Mouse (Mus musculus) layer of hippocampus, postnatal 14 days (tissue): ENCODE measurements around the gene Tjp1. TPM values are rescaled to one million over a fixed set of nuclear protein-coding genes. Genes with fewer than 3 reads are reported as not detected.

Experiments
- DNase-seq, 2 experiments: peaks; one replicate each; pipeline ENCODE4 v3.0.0; 2021 to 2022; ENCODE audit warnings: low spot score in 2 of 2, mixed read lengths in 1 of 2
- total RNA-seq, 2 experiments: library from RNA; stranded (reverse); gene quantifications; 2 replicates each; pipeline ENCODE4 v1.2.3; 2021

The Tjp1 gene
- total RNA-seq, 2 experiments from 2014 or later: 126 to 134 TPM

DNA sequence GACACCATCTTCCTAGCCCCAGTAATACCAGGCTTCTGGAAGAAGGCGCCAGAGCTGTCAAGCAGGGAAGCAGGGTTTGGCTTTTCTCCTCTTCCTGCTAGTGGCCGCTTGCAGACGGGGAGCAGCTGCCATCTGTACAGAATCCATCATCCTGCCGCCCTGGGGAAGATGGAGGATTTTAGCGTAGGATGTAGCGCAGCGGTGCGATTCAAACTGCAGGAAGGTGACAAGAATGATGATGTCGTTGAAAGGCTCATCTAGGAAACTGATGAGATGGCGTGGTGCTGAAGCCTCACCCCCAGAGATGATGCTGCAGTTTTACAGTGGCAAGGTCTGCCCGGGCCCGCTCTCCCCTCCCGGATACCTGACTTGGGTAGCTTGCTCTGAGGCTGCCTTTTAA lies 248.3 kb downstream of the Tjp1 start:
- no peak for DNase-seq

DNA sequence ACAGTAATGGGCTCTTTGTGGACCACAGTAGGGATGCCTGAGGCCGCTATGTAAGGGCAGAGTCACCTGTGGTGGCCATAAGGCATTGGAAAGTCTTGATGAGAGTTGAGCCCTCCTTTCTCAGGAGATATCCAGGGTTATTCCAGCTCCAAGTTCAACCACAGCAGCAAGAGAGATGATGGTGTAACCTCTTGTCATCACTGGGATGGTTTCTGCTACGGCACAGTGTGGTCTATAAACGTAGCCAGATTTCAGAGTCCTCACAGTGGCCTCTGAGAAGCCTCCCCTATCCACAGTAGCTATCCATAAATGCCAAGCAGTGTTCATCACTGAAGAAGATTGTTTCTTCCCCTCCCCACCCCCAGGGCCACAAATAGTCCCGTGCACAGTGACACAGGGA lies 251.8 kb downstream of the Tjp1 start:
- no peak for DNase-seq

- no peak for DNase-seq
Observed at GRCm38 (mm10) chr7:65274216-65274615, 253.4 kb downstream of the Tjp1 start.

- DNase-seq: no peak
Observed at GRCm38 (mm10) chr7:65249656-65250055, 277.9 kb downstream of the Tjp1 start.

Other genes with a start within 250 kb of the Tjp1 start
- 10 to 100 TPM; 37.4 to 39.6 TPM for gene Tarsl2, start 117.1 kb upstream of the Tjp1 start, total RNA-seq
- 10 to 100 TPM; 32.7 to 38.8 TPM for gene Tm2d3, start 163.4 kb upstream of the Tjp1 start, total RNA-seq